ENCODE assay signal across 10 mouse cellular contexts in the genomic region with DNA sequence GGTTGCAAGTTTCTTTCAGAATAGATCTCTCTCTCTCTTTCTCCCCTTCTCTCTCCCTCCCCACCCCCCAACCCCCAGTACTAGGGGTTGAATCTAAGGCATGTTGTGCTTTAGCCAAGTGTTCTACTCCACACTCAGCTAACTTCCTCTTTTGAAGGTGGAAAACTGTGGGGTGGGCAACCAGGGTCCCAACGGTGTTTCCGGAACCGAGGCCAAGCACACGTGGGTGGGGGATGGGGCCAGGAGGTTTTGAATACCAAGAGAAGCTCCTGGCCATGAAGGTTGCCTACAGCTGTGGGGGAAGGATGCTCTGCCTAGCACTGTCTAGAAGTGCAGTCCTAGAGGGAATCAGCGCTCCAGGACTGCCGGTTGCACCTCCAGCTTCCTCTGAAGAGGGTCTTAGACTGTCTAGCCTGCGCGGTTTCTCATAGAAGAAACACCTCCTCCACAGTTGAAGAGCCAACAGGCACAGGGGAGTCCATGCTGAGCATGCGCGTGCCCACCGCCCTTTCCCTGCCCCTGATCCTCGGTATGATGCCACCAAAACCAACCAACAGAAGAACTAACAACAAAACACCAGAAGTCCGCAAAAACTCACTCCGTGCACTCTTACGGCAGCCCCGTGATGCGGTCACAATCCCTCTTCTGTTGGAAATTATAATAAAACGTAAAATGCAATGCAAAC. TPM values are rescaled to one million over a fixed set of nuclear protein-coding genes. Genes with fewer than 3 reads are reported as not detected.
A peak's percentile ranks its signal among the peaks of the same experiment; 100 is the strongest.
DNase-seq lines count a peak whose midpoint lies in the region; ATAC-seq and TF ChIP-seq lines count a peak whose summit lies in the region.
"Had no signal": no experiment of that assay in that cellular context is flagged by ENCODE, and none has a peak within 500 bp of the region (broad histone marks: within the 10 kb centered on the region; RNA-seq: fewer than 3 reads in every experiment).

No protein-coding gene starts in this region.

- peak overlapping the region; percentile 23; the same call in 1 of the 2 replicates for H3K4me2 ChIP-seq in liver, embryonic 11.5 days
- H3K4me2 ChIP-seq: midbrain, embryonic 15.5 days had no signal

- DNase-seq in testis, postnatal 14 days (ENCODE audit: low spot score) = no peak
- DNase-seq in liver, embryonic 11.5 days (ENCODE audit: low spot score) = no peak
- DNase-seq in spleen, postnatal 36 days (ENCODE audit: low spot score in 2 of 2) = peak; percentile 75 to 82
- DNase-seq in cerebellum, adult 2 months = no peak
- DNase-seq in Muller cell, postnatal 12 days (ENCODE audit: inconsistent ontology term) = no peak
- DNase-seq in frontal cortex, postnatal 10 days (ENCODE audit: low spot score in 2 of 2) = no peak
- DNase-seq: heart, postnatal 10 days had no signal

- H3K9ac ChIP-seq in liver, embryonic 11.5 days (ENCODE audit: low read depth, low read length) = no peak overlapping the region
- H3K9ac ChIP-seq: midbrain, embryonic 15.5 days had no signal

- peak overlapping the region; percentile 45 for H3K4me3 ChIP-seq in testis, adult 2 months (ENCODE audit: control insufficient read depth, low read depth, low read length)
- H3K4me3 ChIP-seq in liver, embryonic 11.5 days (ENCODE audit: low read depth, low read length) = no peak overlapping the region
- no peak overlapping the region for H3K4me3 ChIP-seq in cerebellum, adult 2 months (replicated peaks; ENCODE audit: insufficient read depth, low read depth, low read length)
- H3K4me3 ChIP-seq: midbrain, embryonic 15.5 days had no signal

- H3K4me1 ChIP-seq in testis, adult 2 months (ENCODE audit: control insufficient read depth, insufficient read depth, low read length) = peaks cover 10% of the 10 kb centered on the region
- H3K4me1 ChIP-seq in liver, embryonic 11.5 days (replicated peaks; ENCODE audit: control insufficient read depth, insufficient read depth, low read length) = peaks cover 22% of the 10 kb centered on the region
- no peaks in the 10 kb centered on the region for H3K4me1 ChIP-seq in cerebellum, adult 2 months (ENCODE audit: control insufficient read depth, insufficient read depth, low read length)
- H3K4me1 ChIP-seq: midbrain, embryonic 15.5 days had no signal

- no peak for TF ChIP-seq CTCF in testis, adult 2 months (IDR thresholded peaks at IDR 0.05; ENCODE audit: control insufficient read depth, insufficient read depth, insufficient replicate concordance, low read depth, low read length)
- no peak for TF ChIP-seq CTCF in cerebellum, adult 2 months (IDR thresholded peaks at IDR 0.05; ENCODE audit: borderline replicate concordance, insufficient read depth, low read depth, low read length)

- no peaks in the 10 kb centered on the region for H3K27me3 ChIP-seq in testis, adult 2 months (ENCODE audit: control insufficient read depth, insufficient read depth, low read length)
- H3K27me3 ChIP-seq in liver, embryonic 11.5 days (replicated peaks; ENCODE audit: control insufficient read depth, insufficient read depth, low read length) = no peaks in the 10 kb centered on the region
- no peaks in the 10 kb centered on the region for H3K27me3 ChIP-seq in cerebellum, adult 2 months (ENCODE audit: control insufficient read depth, insufficient read depth, low read length)
- H3K27me3 ChIP-seq: midbrain, embryonic 15.5 days had no signal

- ATAC-seq in liver, embryonic 11.5 days (replicated peaks; ENCODE audit: low FRiP score) = no peak
- ATAC-seq in frontal cortex, adult (ENCODE audit: low TSS enrichment) = no peak
- ATAC-seq: midbrain, embryonic 15.5 days had no signal

- WGBS in liver, embryonic 11.5 days = 57% methylated on average over 18 of the region's 18 CpGs
- 77% methylated on average over 18 of the region's 18 CpGs for WGBS in cerebellum, adult 2 months

- no peaks in the 10 kb centered on the region for H3K36me3 ChIP-seq in testis, adult 2 months (ENCODE audit: control insufficient read depth, insufficient read depth, low read length)
- H3K36me3 ChIP-seq in liver, embryonic 11.5 days (ENCODE audit: control insufficient read depth, insufficient read depth, low read length) = no peaks in the 10 kb centered on the region
- H3K36me3 ChIP-seq: midbrain, embryonic 15.5 days had no signal

- TF ChIP-seq POLR2A in testis, adult 2 months (IDR thresholded peaks at IDR 0.05; ENCODE audit: control insufficient read depth, low read depth, low read length) = no peak
- no peak for TF ChIP-seq POLR2A in cerebellum, adult 2 months (IDR thresholded peaks at IDR 0.05; ENCODE audit: borderline replicate concordance, insufficient read depth, low read length)

- no peak overlapping the region for H3K27ac ChIP-seq in testis, adult 2 months (ENCODE audit: control insufficient read depth, insufficient read depth, low read depth, low read length)
- no peak overlapping the region for H3K27ac ChIP-seq in liver, embryonic 11.5 days (ENCODE audit: low read depth, low read length)
- H3K27ac ChIP-seq in cerebellum, adult 2 months (ENCODE audit: insufficient read depth, low read length) = no peak overlapping the region
- H3K27ac ChIP-seq: midbrain, embryonic 15.5 days had no signal

- H3K9me3 ChIP-seq in liver, embryonic 11.5 days (ENCODE audit: control insufficient read depth, low read length) = no peaks in the 10 kb centered on the region
- H3K9me3 ChIP-seq: midbrain, embryonic 15.5 days had no signal

RNA-seq across cellular contexts. Expression of a gene that starts 2.7 kb away (rescaled TPM):
- 24.6 and 27.2 TPM in 2 replicates for polyA plus RNA-seq in testis, adult 2 months (2012; rRNA removed)
- 34.0 and 34.3 TPM in 2 replicates for polyA plus RNA-seq in liver, embryonic 11.5 days (2014; fragmentation: Nextera tagmentation; extraction: Ambion mirVana)
- 0.72 and 0.74 TPM in 2 replicates for polyA plus RNA-seq in cerebellum, adult 2 months (2012; rRNA removed)

RNA-seq across cellular contexts. Expression of a gene that starts 51.3 kb away (rescaled TPM):
- 118 and 132 TPM in 2 replicates for polyA plus RNA-seq in testis, adult 2 months (2012; rRNA removed)
- polyA plus RNA-seq in liver, embryonic 11.5 days (2014; fragmentation: Nextera tagmentation; extraction: Ambion mirVana) = 166 and 176 TPM in 2 replicates
- polyA plus RNA-seq in cerebellum, adult 2 months (2012; rRNA removed) = 86.3 and 87.4 TPM in 2 replicates

Comparison
In these comparisons a context has a peak if more than half of its experiments do, and no peak if none do; other contexts are left out.
1. DNase-seq: peak in spleen, postnatal 36 days (2 of 2); none in testis, postnatal 14 days (single experiment), liver, embryonic 11.5 days (single experiment), cerebellum, adult 2 months (0 of 2), Muller cell, postnatal 12 days (single experiment) and frontal cortex, postnatal 10 days (0 of 2).
2. RNA of a gene that starts 2.7 kb away (polyA plus RNA-seq): 34.0 to 34.3 TPM in liver, embryonic 11.5 days and 24.6 to 27.2 TPM in testis, adult 2 months; 0.72 to 0.74 TPM in cerebellum, adult 2 months; every median in the first group is over 10 times any median in the second.